Mouse (Mus musculus) left cerebral cortex, adult 8-10 months (tissue): Measurements from ENCODE around the gene Tgds. TPM values are rescaled to one million over a fixed set of nuclear protein-coding genes. Genes with fewer than 3 reads are reported as not detected.
"Not testable (repeated sequence)": the region's sequence is repeated elsewhere in the genome, so short reads cannot be mapped to it uniquely, and the experiment has no call there.

Experiments
- DNase-seq, 2 experiments: peaks; one replicate each; pipeline ENCODE4 v3.0.0; 2022; ENCODE audit warnings: low spot score in 2 of 2
- total RNA-seq, 4 experiments: library from RNA; stranded (reverse); gene quantifications; 2 replicates each; pipeline ENCODE4 v1.2.4; 2022

Gene Tgds
- total RNA-seq, 4 experiments from 2014 or later: 5.4 to 11.0 (median 7.5) TPM

DNA sequence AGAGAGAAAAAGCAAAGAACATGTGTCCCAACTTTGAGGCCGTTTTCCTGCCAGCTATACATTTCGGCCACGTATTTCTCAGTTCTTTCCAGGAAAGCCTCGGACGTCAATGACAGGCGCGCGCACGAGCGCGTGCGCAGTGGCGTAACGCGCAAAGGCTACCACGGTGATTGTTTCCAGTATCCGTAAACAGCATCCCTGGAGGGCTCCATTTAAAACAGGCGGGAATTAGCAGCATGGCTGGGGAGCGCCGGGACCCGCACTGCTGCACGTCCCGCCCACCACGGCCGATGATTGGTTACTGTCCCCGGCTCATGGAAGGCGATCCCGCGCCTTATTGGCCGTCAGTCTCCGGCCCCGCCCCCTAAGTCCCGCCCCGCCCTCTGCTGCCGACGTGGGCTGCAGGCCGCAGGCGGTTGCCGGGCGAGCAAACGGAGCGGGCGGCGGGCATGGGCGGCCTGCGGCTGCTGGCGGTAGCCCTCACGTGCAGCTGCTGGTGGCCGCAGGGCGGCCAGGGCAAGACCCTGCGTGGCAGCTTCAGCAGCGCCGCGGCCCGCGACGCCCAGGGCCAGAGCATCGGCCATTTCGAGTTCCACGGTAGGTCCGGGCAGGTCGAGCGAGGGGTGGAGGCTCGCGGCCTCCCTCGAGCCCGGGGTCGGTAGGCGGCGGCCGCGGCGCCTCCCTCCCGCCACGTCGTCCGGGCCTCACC is 4.3 kb upstream of the Tgds start, which contains the start of gene Gpr180:
TSS of gene Gpr180 (plus strand) at position 415 of the 709 bp plus-strand sequence.
- DNase-seq: peak; percentile 93 to 96

DNA sequence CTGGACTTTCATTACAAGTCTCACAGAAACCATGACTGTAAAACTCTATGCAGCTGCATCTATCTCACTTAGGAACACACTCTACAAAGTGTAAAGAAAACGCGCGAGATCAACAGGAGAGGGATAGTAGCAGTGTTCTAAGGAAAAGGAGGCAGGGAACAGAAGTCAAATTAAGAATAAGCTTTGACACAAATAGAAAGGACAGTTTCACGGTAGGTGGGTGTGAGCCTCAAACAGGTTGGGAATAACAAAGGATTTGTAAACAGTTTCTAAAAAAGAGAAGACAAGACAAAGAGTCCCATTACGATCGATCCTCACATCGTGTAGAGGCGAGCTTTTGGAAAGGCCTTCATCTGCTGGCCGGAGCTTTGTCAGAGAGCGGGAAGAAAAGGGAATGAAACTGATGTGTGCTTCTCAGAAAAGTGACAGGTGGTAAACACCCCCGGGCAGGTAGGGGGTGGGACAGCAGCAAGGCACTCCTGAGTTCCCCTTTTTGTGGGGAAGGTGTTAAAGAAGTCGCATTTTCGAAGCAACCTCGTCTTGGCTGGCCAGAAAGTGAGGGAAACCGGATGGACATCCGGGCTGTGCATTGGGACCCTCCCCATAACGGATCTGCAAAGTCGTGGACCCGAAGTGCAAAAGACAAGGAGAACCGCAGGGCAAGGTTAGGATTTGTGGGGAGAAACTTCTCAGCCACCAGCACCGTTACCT is 469 bp downstream of the Tgds start:
- no peak for DNase-seq

DNA sequence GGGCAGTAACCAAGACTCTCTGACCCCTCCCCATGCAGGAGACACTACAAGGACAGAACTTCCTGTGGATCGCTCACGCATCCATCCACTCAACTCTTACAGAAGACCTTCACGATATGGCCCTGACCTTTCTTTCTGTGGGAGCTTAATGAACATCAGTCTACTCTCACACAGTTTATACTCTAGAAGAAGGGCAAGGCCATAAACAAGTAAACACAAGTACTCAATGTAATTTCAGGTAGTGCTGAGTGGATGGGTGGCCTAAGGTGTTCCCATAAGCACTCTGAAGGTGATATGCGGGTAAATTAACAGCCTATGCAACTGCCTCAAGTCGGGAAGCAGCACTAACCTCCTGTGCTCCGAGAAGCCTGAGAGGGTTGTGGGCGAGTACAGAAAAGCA is 1.1 kb downstream of the Tgds start:
- DNase-seq: no peak

DNA sequence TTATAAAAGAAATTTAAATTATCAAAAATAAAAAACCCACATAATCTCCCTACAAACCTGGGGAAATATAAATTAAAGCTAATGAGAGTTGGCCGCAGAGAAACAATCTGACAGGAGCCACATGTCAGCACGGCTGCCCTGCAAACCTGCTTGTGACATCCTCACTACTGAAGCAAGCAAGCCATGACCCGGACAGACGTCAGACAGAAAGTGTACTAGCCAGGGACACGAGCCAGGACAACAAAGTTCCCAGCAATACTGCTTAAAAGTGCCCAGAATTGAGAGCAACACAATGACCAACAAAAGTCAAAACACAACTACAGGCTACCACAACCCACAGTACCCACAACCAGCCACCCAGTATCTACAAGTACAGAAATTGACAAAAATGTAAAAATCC is 6.3 kb downstream of the Tgds start:
- no peak for DNase-seq

DNA sequence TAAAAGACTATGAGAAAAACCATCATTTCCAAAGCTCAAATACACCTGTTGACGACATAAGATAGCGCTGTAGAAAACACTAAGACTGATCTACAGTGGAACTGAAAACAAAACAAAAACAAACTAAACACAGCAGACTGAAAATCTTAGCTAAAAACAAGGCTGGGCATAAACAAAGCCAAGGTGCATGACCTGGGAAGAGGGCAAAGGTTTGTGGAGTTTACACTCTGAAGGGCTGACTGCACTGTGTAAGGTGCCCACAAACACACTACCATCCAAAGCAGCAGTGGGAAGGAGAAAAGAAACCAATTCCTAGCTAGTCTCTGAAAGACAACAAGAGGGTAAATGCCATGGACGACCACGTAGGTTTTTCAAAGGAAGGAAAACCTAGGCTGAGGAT is 7.8 kb downstream of the Tgds start:
- no peak for DNase-seq

DNA sequence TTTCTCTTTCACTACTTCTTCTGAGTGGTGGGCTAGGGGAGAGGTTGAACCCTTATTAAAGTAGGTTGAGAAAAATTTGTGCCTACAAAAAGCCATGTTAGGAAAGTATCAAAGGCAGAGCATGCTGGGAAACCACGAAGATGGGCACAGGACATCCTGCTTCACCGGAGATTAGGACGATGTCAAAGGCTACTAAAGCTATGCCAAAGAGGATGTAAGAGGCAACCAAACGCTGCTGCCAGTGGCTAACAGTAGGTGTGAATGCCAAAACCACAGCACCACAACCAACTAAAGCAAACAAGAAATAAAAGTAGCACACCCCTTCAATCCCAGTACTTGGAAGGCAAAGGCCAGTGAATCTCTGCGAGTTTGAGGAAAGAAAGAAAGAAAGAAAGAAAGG is 8.4 kb downstream of the Tgds start:
- DNase-seq: no peak

DNA sequence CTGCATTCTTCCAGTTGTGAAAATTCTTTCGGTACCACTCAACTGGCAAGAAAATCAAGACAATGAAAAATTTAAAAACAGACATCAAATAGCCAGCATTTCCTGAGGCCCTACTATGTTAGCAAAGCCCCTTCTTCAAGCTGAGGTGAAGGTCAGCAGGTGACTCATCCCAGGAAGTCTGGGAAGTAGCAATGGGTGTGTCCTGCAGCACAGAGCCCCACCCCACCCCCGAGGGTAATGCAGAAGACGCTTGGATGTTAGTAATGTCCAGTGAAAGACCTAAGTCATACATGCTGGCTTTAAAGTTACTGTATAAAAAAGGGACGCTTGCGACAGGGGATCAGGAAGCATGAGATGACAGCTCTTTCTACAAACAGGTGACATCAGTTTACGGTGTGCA is 19.4 kb downstream of the Tgds start:
- DNase-seq: no peak

DNA sequence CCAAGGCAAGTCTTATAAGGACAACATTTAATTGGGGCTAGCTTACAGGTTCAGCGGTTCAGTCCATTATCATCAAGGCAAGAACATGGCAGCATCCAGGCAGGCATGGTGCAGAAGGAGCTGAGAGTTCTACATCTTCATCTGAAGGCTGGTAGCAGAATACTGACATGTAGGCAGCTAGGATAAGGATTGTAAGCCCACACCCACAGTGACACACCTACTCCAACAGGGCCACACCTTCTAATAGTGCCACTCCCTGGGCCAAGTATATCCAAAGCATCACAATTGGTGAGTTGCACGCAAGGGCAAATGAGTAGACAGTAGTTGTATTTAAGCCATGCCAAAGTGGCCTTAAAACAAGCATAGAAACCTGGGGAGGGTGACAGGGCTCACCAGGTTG is 25.1 kb downstream of the Tgds start:
- DNase-seq: not testable (repeated sequence)

DNA sequence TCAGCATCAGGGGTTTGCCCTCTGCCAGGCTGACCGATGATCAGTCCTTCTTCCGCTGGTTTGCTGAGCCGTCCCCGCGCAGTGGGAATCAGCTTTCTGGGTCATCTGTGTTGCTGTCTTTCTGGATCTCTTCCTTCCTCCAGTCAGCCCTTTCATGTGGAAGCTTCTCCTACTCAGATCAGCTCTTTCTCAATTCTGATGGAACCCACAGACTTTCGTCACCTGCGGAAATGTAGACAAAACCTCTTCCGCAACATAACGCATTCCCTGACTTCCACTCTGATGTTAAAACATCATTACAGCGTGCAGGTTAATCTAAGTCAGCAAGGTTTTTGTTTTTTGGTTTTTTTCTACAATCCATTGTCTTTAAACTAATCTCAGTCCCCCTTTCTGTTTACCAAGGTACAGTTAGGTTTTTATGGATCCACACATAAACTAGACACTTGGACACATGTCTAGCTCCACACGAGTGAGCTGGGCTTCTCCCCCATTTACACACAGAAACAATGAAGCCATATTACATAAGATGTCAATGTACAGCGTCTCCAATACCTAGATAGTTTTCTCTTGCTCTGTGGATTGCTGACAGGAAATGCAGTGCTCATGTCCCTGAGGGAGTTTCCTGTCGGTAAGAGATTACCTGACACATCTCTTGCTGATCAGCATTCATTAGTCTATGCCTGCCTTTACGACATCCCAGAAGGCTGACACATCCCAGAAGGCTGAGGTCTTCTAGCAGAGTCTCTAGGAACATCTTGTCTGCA is 31.1 kb downstream of the Tgds start:
- DNase-seq: no peak

DNA sequence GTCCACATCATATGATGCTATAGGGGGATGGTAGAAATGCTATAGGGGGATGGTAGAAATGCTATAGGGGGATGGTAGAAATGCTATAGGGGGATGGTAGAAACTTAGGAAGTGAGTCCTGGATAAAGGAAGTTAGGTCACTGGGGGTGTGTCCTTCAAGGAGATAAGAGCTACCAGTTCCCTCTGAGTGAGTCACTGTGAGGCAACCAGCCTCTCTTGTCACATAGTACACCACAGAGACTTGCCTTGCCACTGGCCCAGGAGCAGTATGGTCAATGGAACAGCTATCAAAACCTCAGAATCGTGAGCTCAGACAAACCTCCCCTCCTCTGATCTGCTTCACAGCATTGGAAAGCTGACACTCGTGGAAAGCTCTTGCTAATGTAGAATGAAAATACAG is 34.3 kb downstream of the Tgds start:
- DNase-seq: no peak

DNA sequence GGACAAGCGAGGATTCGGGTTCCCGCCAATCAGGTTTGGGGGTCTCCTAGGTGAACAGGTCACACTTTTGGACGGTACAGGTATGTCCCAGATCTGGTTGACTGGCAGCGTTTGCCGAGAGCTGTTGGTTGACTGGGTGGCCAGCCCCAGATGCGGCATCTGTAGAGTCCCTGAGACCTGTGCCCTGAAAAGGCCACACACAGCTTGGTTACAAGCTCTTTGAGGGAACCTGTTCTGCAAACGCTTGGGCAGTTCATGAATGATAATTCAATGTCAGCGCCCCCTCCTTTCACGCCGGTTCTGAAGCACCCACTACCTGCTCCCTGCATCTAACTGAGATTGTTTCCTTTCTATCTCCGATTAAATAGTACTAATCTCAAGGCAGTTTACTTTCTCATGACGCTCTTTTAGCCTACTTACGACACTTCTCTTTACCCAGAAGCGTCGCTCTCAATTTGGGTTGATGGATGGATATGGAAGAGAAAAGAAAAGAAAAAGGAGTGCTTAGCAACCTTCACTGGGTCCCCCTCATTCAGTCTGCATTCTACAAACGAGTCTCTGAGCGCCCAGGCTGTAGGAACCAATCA is 42.7 kb downstream of the Tgds start:
- DNase-seq: no peak

DNA sequence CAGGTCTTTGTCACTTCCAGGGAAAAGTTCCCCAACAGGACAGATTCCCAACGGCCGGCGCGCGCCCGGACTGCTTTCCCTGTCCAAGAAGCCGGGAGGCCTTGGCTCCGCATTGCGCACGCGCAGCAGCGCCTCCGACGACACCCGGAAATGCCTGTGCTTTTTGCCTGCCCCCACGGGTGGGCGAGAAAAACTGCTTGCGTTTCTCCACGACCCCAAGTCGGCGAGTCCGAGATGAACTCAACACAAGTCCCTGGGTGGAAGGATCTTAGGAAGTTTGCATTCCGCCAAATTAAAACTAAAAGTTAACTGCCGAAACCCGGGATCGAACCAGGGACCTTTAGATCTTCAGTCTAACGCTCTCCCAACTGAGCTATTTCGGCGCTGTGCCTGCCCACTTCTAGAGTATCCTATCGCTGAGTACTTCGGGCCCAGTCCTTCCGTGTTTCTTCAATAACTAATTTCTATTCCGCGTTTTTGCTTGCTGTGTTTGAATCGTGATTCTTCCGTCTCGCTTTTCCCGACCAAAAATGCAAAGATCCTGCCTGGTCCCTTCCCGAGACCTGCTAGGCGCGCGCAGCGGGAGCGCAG is 43.2 kb downstream of the Tgds start:
- peak; percentile 84 to 95 for DNase-seq

DNA sequence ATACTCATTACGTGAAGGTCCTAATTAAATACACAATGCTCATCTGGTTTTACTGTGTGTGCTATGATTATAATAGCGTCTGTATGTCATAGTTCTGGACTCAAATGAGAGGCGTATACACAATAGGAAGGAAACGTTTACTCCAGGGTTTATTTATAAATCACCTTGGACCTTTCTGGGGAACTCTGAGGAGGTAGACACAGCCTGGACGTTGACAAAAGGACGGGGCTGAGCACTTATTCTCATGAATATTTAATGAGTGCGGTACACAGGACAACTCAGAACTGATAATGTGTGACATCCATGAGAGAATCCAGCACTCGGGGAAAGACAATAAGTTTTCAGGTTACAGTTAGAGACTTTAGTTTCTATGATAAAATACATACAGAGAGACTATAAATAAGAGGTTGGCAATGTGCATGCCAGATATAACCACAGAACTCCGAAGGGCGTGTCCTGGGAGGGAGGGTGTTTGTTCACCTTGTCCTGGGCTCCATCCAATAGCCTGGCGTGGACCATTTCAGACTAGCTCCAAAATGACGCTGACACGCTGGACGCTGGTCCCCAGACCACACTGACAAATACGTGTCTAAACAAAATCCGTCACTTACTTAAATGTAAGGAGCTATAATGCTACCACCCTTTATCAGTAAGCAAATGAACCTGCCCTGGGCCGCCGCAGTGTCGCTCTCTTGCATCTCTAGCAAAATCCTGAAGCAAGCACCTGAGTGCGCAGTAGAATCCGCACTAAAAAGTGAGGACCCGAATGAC is 43.9 kb downstream of the Tgds start:
- DNase-seq: no peak

DNA sequence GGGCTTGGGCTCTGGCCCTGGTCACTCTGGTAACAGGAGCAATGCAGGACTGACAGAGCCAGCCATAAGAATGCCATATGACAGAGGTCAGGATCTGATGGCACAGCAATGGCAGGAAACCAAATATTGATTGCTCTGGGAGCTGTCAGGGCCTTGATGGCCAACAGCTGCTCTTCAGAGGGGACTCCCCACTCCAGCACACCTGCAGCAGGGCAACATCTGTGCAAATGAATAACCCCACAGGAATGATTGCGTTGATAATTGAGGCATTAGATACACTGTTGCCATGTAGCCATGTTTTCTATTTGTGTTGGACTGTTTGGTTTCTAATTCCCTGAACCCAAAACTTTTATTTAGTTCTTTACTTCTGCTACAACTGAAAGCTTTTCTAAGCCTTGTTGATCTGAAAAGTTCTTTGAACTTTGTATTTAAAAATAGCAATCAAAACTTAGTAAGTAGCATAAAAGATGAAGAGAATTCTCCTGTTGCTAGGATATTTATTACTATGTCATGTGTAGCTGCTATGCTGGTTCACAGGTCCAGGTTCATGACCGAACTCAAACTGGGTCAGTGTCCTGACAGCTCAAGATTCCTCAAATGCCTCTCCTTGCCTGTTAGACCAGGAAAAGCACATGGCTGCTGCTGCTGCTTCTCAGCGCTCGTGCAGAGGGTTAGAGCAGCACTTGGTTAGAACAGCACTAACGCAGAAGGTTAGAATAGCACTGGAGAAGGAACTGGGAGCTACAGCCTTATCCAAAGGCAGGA is 46.1 kb downstream of the Tgds start:
- no peak for DNase-seq

DNA sequence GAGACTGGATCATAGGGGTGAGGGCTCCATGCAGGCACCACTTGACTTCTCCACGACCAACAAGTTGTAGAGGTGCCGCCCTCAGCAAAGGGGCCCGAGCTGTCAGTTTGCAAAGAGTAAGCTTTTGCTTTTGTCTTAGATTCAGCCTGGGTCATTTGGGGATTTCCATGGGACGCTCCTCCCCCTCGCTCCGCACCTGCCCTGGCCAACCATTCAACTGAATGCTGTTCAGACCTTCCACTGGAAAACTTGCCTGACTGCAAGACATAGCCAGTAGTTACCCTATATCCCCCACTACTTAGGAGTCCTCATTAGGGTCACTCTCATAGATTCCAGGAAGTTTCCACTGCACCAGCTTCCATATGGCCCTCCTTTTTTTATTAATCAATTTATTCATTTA is 48.7 kb downstream of the Tgds start:
- no peak for DNase-seq

DNA sequence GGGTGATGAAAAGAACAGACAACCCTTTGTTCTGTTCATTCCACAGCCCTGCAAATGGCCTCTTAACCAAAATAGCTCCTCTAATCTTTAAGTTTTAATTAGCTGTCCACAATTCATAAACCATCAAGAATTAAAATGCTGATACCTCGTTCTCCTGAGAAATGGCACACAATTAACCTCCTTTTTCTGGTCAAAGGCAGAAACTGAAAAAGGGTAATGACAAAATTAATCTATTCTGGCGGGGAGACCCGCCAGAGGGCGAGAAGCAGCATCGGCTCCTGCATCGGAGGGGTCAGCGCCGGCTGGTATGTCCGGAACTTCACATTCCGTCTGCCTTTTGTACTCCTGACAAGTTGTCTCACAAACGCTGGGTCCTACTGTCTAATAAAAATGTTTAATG is 51.9 kb downstream of the Tgds start:
- DNase-seq: no peak

DNA sequence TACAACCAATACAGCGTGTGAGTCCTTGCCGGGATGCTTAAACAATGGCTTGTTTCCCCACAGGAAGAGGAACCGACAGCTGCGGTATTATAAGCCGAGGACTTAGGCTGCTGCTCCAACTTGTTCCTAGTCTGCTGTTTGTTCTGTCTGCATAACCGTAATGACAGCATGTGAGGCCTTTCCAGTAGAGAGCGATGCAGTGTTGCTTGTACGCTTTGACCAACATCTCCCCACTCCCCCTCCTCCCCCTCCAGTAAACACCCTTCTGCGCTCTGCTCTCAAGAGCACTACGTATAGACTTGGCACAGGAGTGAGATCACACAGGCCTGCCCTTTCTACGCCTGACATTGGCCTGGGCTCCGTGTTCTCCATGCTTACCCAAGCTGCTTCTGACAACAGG is 62.5 kb downstream of the Tgds start:
- DNase-seq: no peak

DNA sequence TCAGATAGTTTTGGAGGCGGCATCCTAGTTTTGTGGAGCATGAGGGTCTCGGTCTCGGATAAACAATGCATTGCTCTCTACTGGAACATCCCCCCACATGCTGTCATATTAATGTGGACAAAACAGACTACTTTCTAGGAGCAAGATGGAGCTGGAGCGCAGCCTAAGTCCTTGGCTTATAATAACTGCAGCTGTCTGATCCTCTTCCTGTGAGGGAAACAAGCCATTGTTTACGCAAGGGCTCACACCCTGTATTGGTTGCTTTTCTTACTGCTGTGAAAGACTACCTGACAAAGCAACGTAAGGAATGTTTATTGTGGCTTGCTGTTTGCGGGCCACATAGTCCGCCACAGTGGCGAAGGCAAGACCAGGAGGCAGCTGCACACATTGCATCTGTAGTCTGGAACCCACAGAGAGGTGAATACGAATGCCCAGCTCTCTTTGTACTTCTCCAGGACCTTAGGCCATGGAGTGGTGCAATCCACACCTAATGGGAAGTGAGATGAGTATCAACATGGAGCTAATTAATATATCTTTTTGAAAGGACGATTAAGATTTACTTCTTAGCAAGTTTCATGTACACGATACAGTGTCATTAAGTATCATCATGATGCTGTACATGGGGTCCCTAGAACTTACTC is 63.0 kb downstream of the Tgds start:
- DNase-seq: no peak
